Mouse (Mus musculus): ENCODE results near the gene Lysmd4. TPM values are rescaled to one million over a fixed set of nuclear protein-coding genes. Genes with fewer than 3 reads are reported as not detected.

The Lysmd4 gene
- 6.1 and 6.5 TPM in 2 replicates for polyA plus RNA-seq (2014; fragmentation: Nextera tagmentation; extraction: Ambion mirVana)

DNA sequence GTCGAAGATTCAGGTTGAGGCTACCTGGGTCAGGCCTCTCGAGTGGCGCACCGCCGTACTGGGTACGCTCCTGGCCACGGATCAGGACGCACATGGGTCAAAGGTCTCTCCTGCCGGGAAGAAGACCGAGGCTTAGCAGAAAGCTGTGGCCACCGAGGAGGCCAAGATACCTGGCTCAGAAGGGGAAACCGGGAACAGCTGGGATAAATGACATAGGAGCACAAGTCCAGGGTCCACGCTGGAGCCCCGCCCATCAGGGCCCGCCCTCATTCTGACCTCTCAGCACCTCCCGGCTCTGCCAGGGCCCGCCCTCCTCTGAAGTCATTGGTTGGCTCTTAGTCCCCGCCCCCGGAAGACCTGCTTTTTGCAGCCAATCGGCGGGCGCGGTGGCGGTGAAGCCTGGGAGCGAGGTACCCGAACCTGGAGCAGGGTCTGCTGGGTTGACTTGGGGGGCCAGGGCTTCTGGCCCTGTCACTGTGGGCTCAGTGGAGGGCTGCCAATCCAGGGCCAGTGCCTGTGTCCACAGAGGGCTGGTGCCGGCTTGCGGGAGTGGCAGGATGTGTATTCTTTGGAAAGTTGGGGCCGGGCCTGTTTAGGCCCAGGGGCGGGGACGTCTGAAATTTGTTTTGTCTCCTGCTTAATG lies at the start of gene Lysmd4:
Lysmd4 (plus strand) TSS at position 325 of the 643 bp plus-strand sequence.
- H3K27ac ChIP-seq (ENCODE audit: low read depth, low read length) = no peak within 1 kb of the TSS; the same call in 1 of the 2 replicates
- H3K4me2 ChIP-seq = peak within 1 kb of the TSS; percentile 75
- H3K27me3 ChIP-seq (replicated peaks; ENCODE audit: control insufficient read depth, insufficient read depth, low read length) = no peaks in the 10 kb centered on the region
- H3K36me3 ChIP-seq (ENCODE audit: control insufficient read depth, insufficient read depth, low read length) = 0 out of 2 replicates have a peak, but pooled peaks cover 3% of the 10 kb centered on the region
- H3K4me1 ChIP-seq (replicated peaks; ENCODE audit: control insufficient read depth, insufficient read depth, low read length) = peaks cover 6% of the 10 kb centered on the region; the same call in 1 of the 2 replicates
- peak within 1 kb of the TSS; percentile 83 for H3K4me3 ChIP-seq (ENCODE audit: low read depth, low read length)
- peak; percentile 91 for DNase-seq (ENCODE audit: low spot score)
- peak; percentile 99 for ATAC-seq (replicated peaks; ENCODE audit: low FRiP score)
- H3K9me3 ChIP-seq (ENCODE audit: control insufficient read depth, low read length) = no peaks in the 10 kb centered on the region
- peak within 1 kb of the TSS; percentile 85 for H3K9ac ChIP-seq (ENCODE audit: low read depth, low read length)
- WGBS = 5% methylated on average over 31 of the region's 31 CpGs

DNA sequence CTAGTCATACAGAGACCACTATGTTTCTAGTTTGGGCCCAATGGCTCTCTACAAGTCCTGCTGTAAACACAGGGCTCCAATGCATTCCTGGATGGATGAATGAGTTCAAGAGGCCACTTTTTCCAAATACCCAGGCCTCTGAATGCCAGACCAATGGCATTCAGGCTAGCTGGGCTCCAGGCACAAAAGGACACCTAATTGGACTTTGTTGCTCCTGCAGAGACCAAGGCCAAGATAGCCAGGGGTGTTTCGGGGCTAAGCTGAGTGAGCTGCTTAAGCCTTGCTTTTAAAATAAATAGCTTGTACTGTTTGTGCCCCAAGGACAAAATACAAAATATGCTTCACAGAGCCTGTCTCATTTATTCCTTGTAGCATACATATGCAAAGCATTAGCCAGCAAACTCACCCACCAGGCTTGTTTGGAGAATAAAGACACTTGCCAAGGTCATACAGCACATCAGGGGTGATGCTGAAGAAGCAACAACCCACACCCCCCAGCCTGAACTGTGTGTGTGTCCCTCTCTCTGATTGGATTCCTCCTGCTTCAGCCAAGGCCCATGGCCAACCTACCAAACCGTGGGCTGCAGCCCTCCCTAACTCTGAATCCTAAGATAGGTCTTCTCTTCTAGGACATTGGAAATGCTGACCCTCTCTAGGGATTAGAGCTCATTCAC lies 48.7 kb upstream of the Lysmd4 start:
- H3K36me3 ChIP-seq (ENCODE audit: control insufficient read depth, insufficient read depth, low read length) = no peaks in the 10 kb centered on the region
- 80% methylated on average over 2 of the region's 2 CpGs for WGBS
- no peak overlapping the region for H3K27ac ChIP-seq (ENCODE audit: low read depth, low read length)
- ATAC-seq (replicated peaks; ENCODE audit: low FRiP score) (no peak), DNase-seq (ENCODE audit: low spot score) (no peak)
- no peaks in the 10 kb centered on the region for H3K27me3 ChIP-seq (replicated peaks; ENCODE audit: control insufficient read depth, insufficient read depth, low read length)
- H3K4me3 ChIP-seq (ENCODE audit: low read depth, low read length) = no peak overlapping the region
- no peaks in the 10 kb centered on the region for H3K9me3 ChIP-seq (ENCODE audit: control insufficient read depth, low read length)
- H3K4me1 ChIP-seq (replicated peaks; ENCODE audit: control insufficient read depth, insufficient read depth, low read length) = no peaks in the 10 kb centered on the region
- H3K4me2 ChIP-seq = no peak overlapping the region
- no peak overlapping the region for H3K9ac ChIP-seq (ENCODE audit: low read depth, low read length)

- H3K9ac ChIP-seq (ENCODE audit: low read depth, low read length) = no peak overlapping the region
- H3K4me2 ChIP-seq = no peak overlapping the region
- DNase-seq (ENCODE audit: low spot score) = no peak
- H3K9me3 ChIP-seq (ENCODE audit: control insufficient read depth, low read length) = no peaks in the 10 kb centered on the region
- no peaks in the 10 kb centered on the region for H3K27me3 ChIP-seq (replicated peaks; ENCODE audit: control insufficient read depth, insufficient read depth, low read length)
- ATAC-seq (replicated peaks; ENCODE audit: low FRiP score) = no peak
- 36% methylated on average over 4 of the region's 4 CpGs for WGBS
- no peak overlapping the region for H3K27ac ChIP-seq (ENCODE audit: low read depth, low read length)
- no peaks in the 10 kb centered on the region for H3K36me3 ChIP-seq (ENCODE audit: control insufficient read depth, insufficient read depth, low read length)
- H3K4me3 ChIP-seq (ENCODE audit: low read depth, low read length) = no peak overlapping the region
- no peaks in the 10 kb centered on the region for H3K4me1 ChIP-seq (replicated peaks; ENCODE audit: control insufficient read depth, insufficient read depth, low read length)
Measured at GRCm38 (mm10) chr7:67183786-67184185, 38.6 kb upstream of the Lysmd4 start.

DNA sequence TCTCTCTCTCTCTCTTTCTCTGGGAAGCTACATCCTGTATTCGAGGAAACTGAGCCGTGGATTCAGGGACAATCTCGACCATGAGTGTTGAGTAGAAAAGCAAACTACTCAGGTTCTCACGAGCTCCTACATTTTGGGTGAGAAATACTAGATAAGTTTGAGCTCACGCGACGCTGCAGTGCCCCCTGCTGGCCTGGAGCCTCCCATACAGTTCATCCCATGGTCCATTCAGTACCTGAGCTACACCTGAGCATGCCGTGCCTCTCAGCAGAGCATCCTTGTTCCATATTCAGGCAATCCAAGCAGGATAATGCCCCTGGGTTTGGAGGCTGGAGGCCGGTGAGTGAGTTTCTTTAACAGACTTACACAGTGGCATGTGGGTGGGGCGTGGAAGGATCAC lies 22.9 kb upstream of the Lysmd4 start:
- Histone ChIP-seq H3K36me3 (ENCODE audit: control insufficient read depth, insufficient read depth, low read length) (no peaks in the 10 kb centered on the region), H3K9me3 (ENCODE audit: control insufficient read depth, low read length) (no peaks in the 10 kb centered on the region), H3K4me3 (ENCODE audit: low read depth, low read length) (no peak overlapping the region), H3K4me1 (replicated peaks; ENCODE audit: control insufficient read depth, insufficient read depth, low read length) (no peaks in the 10 kb centered on the region), H3K4me2 (no peak overlapping the region), H3K27ac (ENCODE audit: low read depth, low read length) (no peak overlapping the region), H3K27me3 (replicated peaks; ENCODE audit: control insufficient read depth, insufficient read depth, low read length) (no peaks in the 10 kb centered on the region), H3K9ac (ENCODE audit: low read depth, low read length) (no peak overlapping the region)
- no peak for DNase-seq (ENCODE audit: low spot score)
- WGBS = 19% methylated on average over 10 of the region's 10 CpGs
- no peak for ATAC-seq (replicated peaks; ENCODE audit: low FRiP score)

DNA sequence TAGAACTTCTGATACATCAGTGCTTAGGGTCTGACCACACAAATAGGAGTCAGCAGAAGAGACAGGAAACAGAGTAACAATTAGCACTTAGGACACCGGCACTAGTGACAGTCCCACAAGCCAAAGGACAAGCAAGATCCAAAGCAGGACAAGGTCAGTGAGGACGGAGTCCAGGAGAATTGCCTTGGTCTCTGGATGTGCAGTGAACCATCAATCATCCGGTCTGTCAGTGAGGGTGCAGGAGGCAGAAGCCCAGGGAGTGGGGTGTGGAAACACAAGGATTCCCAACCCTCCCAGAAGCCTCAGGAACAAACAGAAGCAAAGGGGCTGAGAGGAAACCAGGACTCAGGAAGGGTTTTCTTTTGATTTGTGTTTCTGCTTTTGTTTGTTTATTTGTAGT lies 18.7 kb upstream of the Lysmd4 start:
- H3K36me3 ChIP-seq (ENCODE audit: control insufficient read depth, insufficient read depth, low read length) = no peaks in the 10 kb centered on the region
- ATAC-seq (replicated peaks; ENCODE audit: low FRiP score) (no peak), DNase-seq (ENCODE audit: low spot score) (no peak)
- no peaks in the 10 kb centered on the region for H3K27me3 ChIP-seq (replicated peaks; ENCODE audit: control insufficient read depth, insufficient read depth, low read length)
- H3K4me2 ChIP-seq = no peak overlapping the region
- H3K27ac ChIP-seq (ENCODE audit: low read depth, low read length) = no peak overlapping the region
- H3K4me3 ChIP-seq (ENCODE audit: low read depth, low read length) = no peak overlapping the region
- no peak overlapping the region for H3K9ac ChIP-seq (ENCODE audit: low read depth, low read length)
- H3K9me3 ChIP-seq (ENCODE audit: control insufficient read depth, low read length) = no peaks in the 10 kb centered on the region
- no peaks in the 10 kb centered on the region for H3K4me1 ChIP-seq (replicated peaks; ENCODE audit: control insufficient read depth, insufficient read depth, low read length)
- 62% methylated on average over 3 of the region's 3 CpGs for WGBS

DNA sequence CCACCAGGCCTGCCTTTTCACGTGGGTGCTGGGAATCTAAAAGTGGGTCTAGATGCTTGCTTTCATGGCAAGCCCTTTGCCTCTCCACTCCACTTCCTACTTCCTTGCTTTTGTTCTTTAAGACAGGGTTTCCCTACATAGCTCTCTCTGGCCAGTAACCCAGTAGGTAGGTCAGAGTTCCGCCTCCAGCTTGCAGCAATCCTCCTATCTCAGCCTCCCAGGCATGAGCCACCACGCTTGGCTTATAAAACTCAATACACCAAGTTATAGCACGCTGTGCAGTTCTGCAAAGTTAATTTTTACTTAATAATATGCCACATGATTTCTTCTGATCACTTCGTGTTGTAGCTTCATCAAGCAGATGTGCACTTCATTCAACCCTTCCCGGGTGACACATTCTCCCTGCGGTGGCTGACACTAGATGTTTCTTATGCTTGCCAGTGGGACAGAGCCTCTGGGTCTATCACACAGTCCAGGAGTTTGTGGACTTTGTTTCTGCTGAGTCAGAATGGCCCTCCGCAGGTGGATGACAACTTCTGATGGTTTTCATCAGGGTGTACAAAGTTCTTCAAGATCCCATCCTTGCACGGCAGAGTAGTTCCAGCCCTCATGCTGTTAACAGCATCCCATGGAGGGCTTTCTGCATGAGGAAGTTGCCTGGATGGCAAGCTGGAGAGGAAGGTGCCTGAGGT lies 16.5 kb upstream of the Lysmd4 start:
- H3K27me3 ChIP-seq (replicated peaks; ENCODE audit: control insufficient read depth, insufficient read depth, low read length) = no peaks in the 10 kb centered on the region
- H3K9ac ChIP-seq (ENCODE audit: low read depth, low read length) = no peak overlapping the region
- ATAC-seq (replicated peaks; ENCODE audit: low FRiP score) = no peak
- no peaks in the 10 kb centered on the region for H3K36me3 ChIP-seq (ENCODE audit: control insufficient read depth, insufficient read depth, low read length)
- H3K27ac ChIP-seq (ENCODE audit: low read depth, low read length) = no peak overlapping the region
- 78% methylated on average over 9 of the region's 9 CpGs for WGBS
- H3K4me1 ChIP-seq (replicated peaks; ENCODE audit: control insufficient read depth, insufficient read depth, low read length) = peaks cover 7% of the 10 kb centered on the region
- DNase-seq (ENCODE audit: low spot score) = no peak
- H3K4me2 ChIP-seq = no peak overlapping the region
- no peak overlapping the region for H3K4me3 ChIP-seq (ENCODE audit: low read depth, low read length)
- no peaks in the 10 kb centered on the region for H3K9me3 ChIP-seq (ENCODE audit: control insufficient read depth, low read length)

DNA sequence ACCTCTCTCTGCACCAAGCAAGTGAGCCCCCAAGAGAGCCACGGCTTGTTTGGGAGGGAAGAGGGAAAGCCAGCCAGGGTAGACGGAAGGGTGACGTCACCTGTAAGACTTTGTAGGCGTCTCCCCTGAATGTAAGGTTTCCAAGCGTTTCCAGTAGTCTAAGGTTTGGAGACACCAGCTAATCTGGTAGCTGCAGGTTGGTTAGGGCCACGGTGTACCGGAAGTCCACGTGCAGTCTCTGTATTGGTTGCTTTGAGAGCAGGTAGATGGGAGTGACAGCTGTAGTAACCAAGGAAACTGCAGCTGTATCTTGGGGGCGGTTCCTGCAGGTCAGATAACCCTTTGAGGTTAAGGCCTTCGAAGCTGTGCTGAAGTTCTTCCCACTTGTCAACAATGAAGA lies 15.8 kb upstream of the Lysmd4 start:
- Histone ChIP-seq H3K27ac (ENCODE audit: low read depth, low read length) (no peak overlapping the region), H3K9me3 (ENCODE audit: control insufficient read depth, low read length) (no peaks in the 10 kb centered on the region), H3K9ac (ENCODE audit: low read depth, low read length) (no peak overlapping the region), H3K36me3 (ENCODE audit: control insufficient read depth, insufficient read depth, low read length) (no peaks in the 10 kb centered on the region), H3K27me3 (replicated peaks; ENCODE audit: control insufficient read depth, insufficient read depth, low read length) (no peaks in the 10 kb centered on the region), H3K4me3 (ENCODE audit: low read depth, low read length) (no peak overlapping the region), H3K4me1 (replicated peaks; ENCODE audit: control insufficient read depth, insufficient read depth, low read length) (peaks cover 13% of the 10 kb centered on the region), H3K4me2 (no peak overlapping the region)
- DNase-seq (ENCODE audit: low spot score) (no peak), ATAC-seq (replicated peaks; ENCODE audit: low FRiP score) (no peak)
- 66% methylated on average over 10 of the region's 10 CpGs for WGBS

GRCm38 (mm10) chr7:67207701-67208100 lies 14.6 kb upstream of the Lysmd4 start:
- 41% methylated on average over 6 of the region's 6 CpGs for WGBS
- no peak for DNase-seq (ENCODE audit: low spot score)
- no peaks in the 10 kb centered on the region for H3K27me3 ChIP-seq (replicated peaks; ENCODE audit: control insufficient read depth, insufficient read depth, low read length)
- no peak for ATAC-seq (replicated peaks; ENCODE audit: low FRiP score)
- no peak overlapping the region for H3K4me2 ChIP-seq
- no peak overlapping the region for H3K4me3 ChIP-seq (ENCODE audit: low read depth, low read length)
- H3K27ac ChIP-seq (ENCODE audit: low read depth, low read length) = no peak overlapping the region
- no peaks in the 10 kb centered on the region for H3K36me3 ChIP-seq (ENCODE audit: control insufficient read depth, insufficient read depth, low read length)
- H3K4me1 ChIP-seq (replicated peaks; ENCODE audit: control insufficient read depth, insufficient read depth, low read length) = peaks cover 13% of the 10 kb centered on the region
- no peaks in the 10 kb centered on the region for H3K9me3 ChIP-seq (ENCODE audit: control insufficient read depth, low read length)
- no peak overlapping the region for H3K9ac ChIP-seq (ENCODE audit: low read depth, low read length)

Data from liver, embryonic 11.5 days (tissue).